In genomic region chr4:108079762-108080161, GRCm38 (mm10) we compare ENCODE assay signal across 9 mouse cellular contexts. TPM values are rescaled to one million over a fixed set of nuclear protein-coding genes. Genes with fewer than 3 reads are reported as not detected.
A peak's percentile ranks its signal among the peaks of the same experiment; 100 is the strongest.
DNase-seq lines count a peak whose midpoint lies in the region; ATAC-seq and TF ChIP-seq lines count a peak whose summit lies in the region.
"Had no signal": no experiment of that assay in that cellular context is flagged by ENCODE, and none has a peak within 500 bp of the region (broad histone marks: within the 10 kb centered on the region; RNA-seq: fewer than 3 reads in every experiment).

No protein-coding gene starts in this region.

- 40% methylated on average over 2 of the region's 2 CpGs for WGBS in kidney, adult 2 months
- 71% methylated on average over 2 of the region's 2 CpGs for WGBS in kidney, embryonic 16.5 days
- WGBS in neural tube, embryonic 11.5 days: 75% methylated on average over 2 of the region's 2 CpGs
- 34% methylated on average over 2 of the region's 2 CpGs for WGBS in neural tube, embryonic 15.5 days
- 20% methylated on average over 2 of the region's 2 CpGs for WGBS in embryonic facial prominence, embryonic 12.5 days
- WGBS in intestine, embryonic 15.5 days: 71% methylated on average over 2 of the region's 2 CpGs

- ATAC-seq in kidney, embryonic 16.5 days (ENCODE audit: low FRiP score, low TSS enrichment): no peak
- ATAC-seq in neural tube, embryonic 11.5 days (ENCODE audit: insufficient read depth, low FRiP score, low TSS enrichment): no peak
- ATAC-seq in neural tube, embryonic 15.5 days (ENCODE audit: low FRiP score): no peak
- ATAC-seq in embryonic facial prominence, embryonic 12.5 days (ENCODE audit: insufficient number of reproducible peaks, insufficient read depth, low FRiP score, low TSS enrichment): no peak
- no peak for ATAC-seq in intestine, embryonic 15.5 days

- H3K9ac ChIP-seq in kidney, embryonic 16.5 days (replicated peaks; ENCODE audit: low read length): no peak overlapping the region
- no peak overlapping the region for H3K9ac ChIP-seq in neural tube, embryonic 11.5 days (ENCODE audit: low read length)
- no peak overlapping the region for H3K9ac ChIP-seq in neural tube, embryonic 15.5 days (replicated peaks)
- no peak overlapping the region for H3K9ac ChIP-seq in embryonic facial prominence, embryonic 12.5 days
- H3K9ac ChIP-seq in intestine, embryonic 15.5 days: no peak overlapping the region
- H3K9ac ChIP-seq: kidney, embryonic 15.5 days had no signal

- H3K9me3 ChIP-seq in kidney, embryonic 16.5 days (ENCODE audit: low read length): no peaks in the 10 kb centered on the region
- no peaks in the 10 kb centered on the region for H3K9me3 ChIP-seq in neural tube, embryonic 11.5 days (ENCODE audit: control insufficient read depth, low read length)
- no peaks in the 10 kb centered on the region for H3K9me3 ChIP-seq in neural tube, embryonic 15.5 days (replicated peaks)
- H3K9me3 ChIP-seq in embryonic facial prominence, embryonic 12.5 days: no peaks in the 10 kb centered on the region
- no peaks in the 10 kb centered on the region for H3K9me3 ChIP-seq in intestine, embryonic 15.5 days
- H3K9me3 ChIP-seq: kidney, embryonic 15.5 days had no signal

- H3K27ac ChIP-seq in kidney, adult 2 months (ENCODE audit: insufficient read depth, low read depth, low read length): no peak overlapping the region
- H3K27ac ChIP-seq in kidney, embryonic 16.5 days (ENCODE audit: low read length): no peak overlapping the region
- H3K27ac ChIP-seq in neural tube, embryonic 11.5 days (ENCODE audit: low read depth, low read length): no peak overlapping the region
- no peak overlapping the region for H3K27ac ChIP-seq in neural tube, embryonic 15.5 days (replicated peaks)
- H3K27ac ChIP-seq in embryonic facial prominence, embryonic 12.5 days: peak overlapping the region; percentile 54; the same call in 1 of the 2 replicates
- no peak overlapping the region for H3K27ac ChIP-seq in intestine, embryonic 15.5 days
- H3K27ac ChIP-seq: kidney, embryonic 15.5 days had no signal

- no peaks in the 10 kb centered on the region for H3K4me1 ChIP-seq in kidney, adult 2 months (ENCODE audit: control insufficient read depth, insufficient read depth, low read length)
- 0 out of 2 replicates have a peak, but pooled peaks cover 6% of the 10 kb centered on the region for H3K4me1 ChIP-seq in kidney, embryonic 16.5 days (ENCODE audit: insufficient read depth, low read length)
- no peaks in the 10 kb centered on the region for H3K4me1 ChIP-seq in neural tube, embryonic 11.5 days (ENCODE audit: control insufficient read depth, insufficient read depth, low read length)
- no peaks in the 10 kb centered on the region for H3K4me1 ChIP-seq in neural tube, embryonic 15.5 days
- peaks cover 7% of the 10 kb centered on the region; the same call in 1 of the 2 replicates for H3K4me1 ChIP-seq in embryonic facial prominence, embryonic 12.5 days
- no peaks in the 10 kb centered on the region for H3K4me1 ChIP-seq in intestine, embryonic 15.5 days (replicated peaks)
- H3K4me1 ChIP-seq: kidney, embryonic 15.5 days had no signal

- DNase-seq in kidney, adult 2 months: peak; percentile 28
- peak; percentile 14 for DNase-seq in neural tube, embryonic 11.5 days (ENCODE audit: low spot score)
- DNase-seq in naive thymus-derived CD4-positive, alpha-beta T cell, adult 2 months (ENCODE audit: low read depth): peak; percentile 18
- DNase-seq: heart, postnatal 4 days had no signal

- H3K27me3 ChIP-seq in kidney, adult 2 months (replicated peaks; ENCODE audit: control insufficient read depth, insufficient read depth, low read length): no peaks in the 10 kb centered on the region
- H3K27me3 ChIP-seq in kidney, embryonic 16.5 days (ENCODE audit: insufficient read depth, low read length): no peaks in the 10 kb centered on the region
- H3K27me3 ChIP-seq in neural tube, embryonic 11.5 days (ENCODE audit: control insufficient read depth, insufficient read depth, low read length): no peaks in the 10 kb centered on the region
- no peaks in the 10 kb centered on the region for H3K27me3 ChIP-seq in neural tube, embryonic 15.5 days (replicated peaks)
- H3K27me3 ChIP-seq in embryonic facial prominence, embryonic 12.5 days: no peaks in the 10 kb centered on the region
- H3K27me3 ChIP-seq in intestine, embryonic 15.5 days (replicated peaks): no peaks in the 10 kb centered on the region
- H3K27me3 ChIP-seq: kidney, embryonic 15.5 days had no signal

- H3K4me3 ChIP-seq in kidney, adult 2 months (ENCODE audit: insufficient read depth, low read depth, low read length): no peak overlapping the region
- no peak overlapping the region for H3K4me3 ChIP-seq in kidney, embryonic 16.5 days (ENCODE audit: low read length)
- no peak overlapping the region for H3K4me3 ChIP-seq in neural tube, embryonic 11.5 days (ENCODE audit: low read depth, low read length)
- H3K4me3 ChIP-seq in neural tube, embryonic 15.5 days (replicated peaks): no peak overlapping the region
- H3K4me3 ChIP-seq in embryonic facial prominence, embryonic 12.5 days: no peak overlapping the region
- H3K4me3 ChIP-seq in intestine, embryonic 15.5 days (replicated peaks): no peak overlapping the region
- H3K4me3 ChIP-seq: kidney, embryonic 15.5 days had no signal

- no peak for TF ChIP-seq POLR2A in kidney, adult 2 months (IDR thresholded peaks at IDR 0.05; ENCODE audit: low read depth, low read length)

- no peak overlapping the region for H3K4me2 ChIP-seq in kidney, embryonic 16.5 days (replicated peaks; ENCODE audit: low read depth, low read length)
- no peak overlapping the region for H3K4me2 ChIP-seq in neural tube, embryonic 11.5 days (ENCODE audit: low read depth)
- H3K4me2 ChIP-seq in neural tube, embryonic 15.5 days: no peak overlapping the region
- H3K4me2 ChIP-seq in embryonic facial prominence, embryonic 12.5 days (replicated peaks): no peak overlapping the region
- H3K4me2 ChIP-seq in intestine, embryonic 15.5 days (replicated peaks): no peak overlapping the region
- H3K4me2 ChIP-seq: kidney, embryonic 15.5 days had no signal

- peaks cover 2% of the 10 kb centered on the region for H3K36me3 ChIP-seq in kidney, adult 2 months (ENCODE audit: control insufficient read depth, insufficient read depth, low read length)
- H3K36me3 ChIP-seq in kidney, embryonic 16.5 days (ENCODE audit: insufficient read depth, low read length): 0 out of 2 replicates have a peak, but pooled peaks cover 2% of the 10 kb centered on the region
- no peaks in the 10 kb centered on the region for H3K36me3 ChIP-seq in neural tube, embryonic 11.5 days (ENCODE audit: control insufficient read depth, insufficient read depth, low read length)
- H3K36me3 ChIP-seq in neural tube, embryonic 15.5 days: no peaks in the 10 kb centered on the region
- H3K36me3 ChIP-seq in embryonic facial prominence, embryonic 12.5 days: no peaks in the 10 kb centered on the region
- no peaks in the 10 kb centered on the region for H3K36me3 ChIP-seq in intestine, embryonic 15.5 days

- no peak for TF ChIP-seq CTCF in kidney, adult 2 months (conservative IDR thresholded peaks at IDR 0.05; ENCODE audit: insufficient read depth, insufficient read length, low read depth, low read length)

RNA-seq across cellular contexts. Expression of gene Podn, which starts 16.5 kb away (rescaled TPM):
- 29.8 and 30.4 TPM in 2 replicates for polyA plus RNA-seq in kidney, adult 2 months (2012; rRNA removed)
- polyA plus RNA-seq in kidney, embryonic 16.5 days (2015; fragmentation: Nextera tagmentation; extraction: Ambion mirVana): 0.69 and 0.82 TPM in 2 replicates
- 0.36 and 0.42 TPM in 2 replicates for polyA plus RNA-seq in neural tube, embryonic 11.5 days (2014; fragmentation: Nextera tagmentation; extraction: Ambion mirVana)
- 0.32 and 0.44 TPM in 2 replicates for polyA plus RNA-seq in neural tube, embryonic 15.5 days (2015; fragmentation: Nextera tagmentation; extraction: Ambion mirVana)
- polyA plus RNA-seq in embryonic facial prominence, embryonic 12.5 days (2016; fragmentation: Nextera tagmentation; extraction: Ambion mirVana): 0.41 and 0.79 TPM in 2 replicates
- polyA plus RNA-seq in intestine, embryonic 15.5 days (2015; fragmentation: Nextera tagmentation; extraction: Ambion mirVana): 0.95 and 1.1 TPM in 2 replicates

Comparison
In these comparisons a context has a peak if more than half of its experiments do, and no peak if none do; other contexts are left out.
1. RNA of gene Podn, which starts 16.5 kb away (polyA plus RNA-seq): 29.8 to 30.4 TPM in kidney, adult 2 months; 0.95 to 1.1 TPM in intestine, embryonic 15.5 days, 0.69 to 0.82 TPM in kidney, embryonic 16.5 days, 0.41 to 0.79 TPM in embryonic facial prominence, embryonic 12.5 days, 0.32 to 0.44 TPM in neural tube, embryonic 15.5 days and 0.36 to 0.42 TPM in neural tube, embryonic 11.5 days; every median in the first group is over 10 times any median in the second.
2. Peak in every context shown above with its lines, with median percentiles within 50 percentile points of each other: DNase-seq.